Mouse (Mus musculus) urinary bladder, postnatal 4 days (tissue): ENCODE measurements at regions not wholly inside any gene's neighbourhood (a gene's known extent, or its start where the extent isn't known, plus 50 kb on each side); places are given as distances from the start of the nearest gene placed in this dataset.

Experiments used
- DNase-seq, 2 experiments: peaks; one replicate each; pipeline ENCODE4 v3.0.0; 2021 to 2022; ENCODE audit warnings: low spot score in 2 of 2

GRCm38 (mm10) chr7:14783504-14783903 is 124.2 kb downstream of the Obox7 start:
- DNase-seq = peak in 1 of 2 experiments; percentile 21
